Mouse (Mus musculus): ENCODE measurements around the gene Lrmda.

Lrmda gene

GRCm38 (mm10) chr14:22093124-22093523 lies 73.6 kb downstream of the Lrmda start:
- peak; percentile 13 for DNase-seq

- no peak for DNase-seq
These were observed 82.7 kb downstream of the Lrmda start for GRCm38 (mm10) chr14:22101961-22102805.

- DNase-seq, result no peak
These were observed 86.3 kb downstream of the Lrmda start for GRCm38 (mm10) chr14:22105855-22106254.

- no peak for DNase-seq
These were observed 87.3 kb downstream of the Lrmda start for GRCm38 (mm10) chr14:22106777-22107176.

- no peak for DNase-seq
These were observed 89.9 kb downstream of the Lrmda start for GRCm38 (mm10) chr14:22109423-22109822.

GRCm38 (mm10) chr14:22113463-22114361 lies 94.2 kb downstream of the Lrmda start:
- DNase-seq, result no peak

GRCm38 (mm10) chr14:22114651-22115351 lies 95.3 kb downstream of the Lrmda start:
- no peak for DNase-seq

GRCm38 (mm10) chr14:22118096-22118495 lies 98.6 kb downstream of the Lrmda start:
- DNase-seq, result no peak

- no peak for DNase-seq
These were observed 99.0 kb downstream of the Lrmda start for GRCm38 (mm10) chr14:22118512-22118911.

GRCm38 (mm10) chr14:22126276-22126675 lies 106.8 kb downstream of the Lrmda start:
- DNase-seq, result no peak

GRCm38 (mm10) chr14:22126859-22127258 lies 107.3 kb downstream of the Lrmda start:
- no peak for DNase-seq

- no peak for DNase-seq
These were observed 111.6 kb downstream of the Lrmda start for GRCm38 (mm10) chr14:22130950-22131585.

- DNase-seq, result no peak
These were observed 119.8 kb downstream of the Lrmda start for GRCm38 (mm10) chr14:22139281-22139680.

- no peak for DNase-seq
These were observed 124.5 kb downstream of the Lrmda start for GRCm38 (mm10) chr14:22144014-22144413.

- no peak for DNase-seq
These were observed 126.4 kb downstream of the Lrmda start for GRCm38 (mm10) chr14:22145863-22146262.

GRCm38 (mm10) chr14:22146508-22147044 lies 127.1 kb downstream of the Lrmda start:
- DNase-seq, result no peak

GRCm38 (mm10) chr14:22147341-22148024 lies 128.0 kb downstream of the Lrmda start:
- no peak for DNase-seq

- DNase-seq, result no peak
These were observed 133.2 kb downstream of the Lrmda start for GRCm38 (mm10) chr14:22152701-22153100.

GRCm38 (mm10) chr14:22154096-22154495 lies 134.6 kb downstream of the Lrmda start:
- DNase-seq, result no peak

GRCm38 (mm10) chr14:22155034-22155433 lies 135.5 kb downstream of the Lrmda start:
- DNase-seq, result no peak

GRCm38 (mm10) chr14:22155512-22156026 lies 136.1 kb downstream of the Lrmda start:
- no peak for DNase-seq
